Comparison of ENCODE assay signal across 9 mouse cellular contexts in the genomic region with DNA sequence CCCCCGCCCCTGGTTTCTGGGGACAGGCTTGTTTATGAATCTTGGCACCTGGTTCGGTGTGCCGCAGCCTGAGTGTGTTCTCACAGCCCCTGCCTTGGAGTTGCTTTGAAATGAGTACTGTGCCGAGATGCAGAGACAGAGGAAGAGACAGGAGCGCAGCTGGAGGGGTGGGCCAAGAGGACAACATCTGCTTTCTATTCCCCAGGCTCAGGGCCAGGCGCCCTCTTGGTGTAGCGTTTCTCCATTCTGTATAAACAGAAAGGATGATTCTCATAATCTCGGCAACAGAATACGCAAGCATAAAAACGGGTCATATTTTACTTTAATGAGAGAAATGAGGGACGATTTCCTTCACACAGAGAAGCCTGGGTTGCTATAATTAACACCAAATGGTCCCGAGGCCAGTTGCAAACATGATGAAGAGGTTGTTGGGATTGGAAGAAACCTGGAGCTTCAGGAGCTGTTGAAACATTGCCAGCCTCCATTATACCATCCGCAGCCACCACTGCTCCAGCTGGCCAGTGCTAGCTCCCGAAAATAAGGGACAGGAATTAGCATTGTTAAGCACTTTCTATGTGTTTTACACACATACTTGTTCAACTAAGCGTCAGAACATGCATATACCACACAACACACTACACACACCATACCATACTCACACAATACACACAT.
DNase-seq lines count a peak whose midpoint lies in the region; ATAC-seq and TF ChIP-seq lines count a peak whose summit lies in the region.
"Had no signal": no experiment of that assay in that cellular context is flagged by ENCODE, and none has a peak within 500 bp of the region (broad histone marks: within the 10 kb centered on the region; RNA-seq: fewer than 3 reads in every experiment).

No protein-coding gene starts in this region.

- H3K9ac ChIP-seq in kidney, postnatal 0 days (ENCODE audit: low read depth, low read length), result no peak overlapping the region
- H3K9ac ChIP-seq in limb, embryonic 15.5 days, result no peak overlapping the region

- DNase-seq in kidney, postnatal 0 days (ENCODE audit: low spot score), result peak; percentile 42
- DNase-seq in kidney, adult 18-20 months, result no peak
- DNase-seq in brain, embryonic 14.5 days (ENCODE audit: low read depth), result peak; percentile 43
- peak; percentile 51 for DNase-seq in gastrocnemius, adult 18-20 months (ENCODE audit: low spot score)
- no peak for DNase-seq in ovary, adult 18-20 months (ENCODE audit: low spot score)
- DNase-seq in spleen, postnatal 10 days (ENCODE audit: low spot score in 2 of 2), result no peak
- DNase-seq in cerebellum, postnatal 36 days, result no peak

- no peak overlapping the region for H3K4me2 ChIP-seq in kidney, postnatal 0 days (ENCODE audit: low read length)
- H3K4me2 ChIP-seq in limb, embryonic 15.5 days, result no peak overlapping the region

- no peak overlapping the region for H3K27ac ChIP-seq in kidney, postnatal 0 days
- H3K27ac ChIP-seq in limb, embryonic 15.5 days, result peak overlapping the region; percentile 29; the same call in 1 of the 2 replicates
- H3K27ac ChIP-seq: heart, adult 2 months had no signal

- ATAC-seq in kidney, postnatal 0 days (replicated peaks; ENCODE audit: low FRiP score, low read depth), result no peak
- ATAC-seq in limb, embryonic 15.5 days (ENCODE audit: insufficient number of reproducible peaks, low FRiP score, low TSS enrichment, low read depth), result no peak

- no peaks in the 10 kb centered on the region for H3K27me3 ChIP-seq in kidney, postnatal 0 days (ENCODE audit: insufficient read depth, low read length)
- H3K27me3 ChIP-seq in limb, embryonic 15.5 days, result no peaks in the 10 kb centered on the region

- H3K4me1 ChIP-seq in kidney, postnatal 0 days (replicated peaks; ENCODE audit: insufficient read depth, low read length), result no peaks in the 10 kb centered on the region
- peaks cover 26% of the 10 kb centered on the region for H3K4me1 ChIP-seq in limb, embryonic 15.5 days

- TF ChIP-seq CTCF in kidney, postnatal 0 days (IDR thresholded peaks at IDR 0.05; ENCODE audit: low read depth), result no peak
- TF ChIP-seq CTCF in brain, embryonic 14.5 days (IDR thresholded peaks at IDR 0.05; ENCODE audit: borderline replicate concordance, extremely low read depth, insufficient read depth, insufficient read length), result no peak

- H3K36me3 ChIP-seq in kidney, postnatal 0 days (ENCODE audit: insufficient read depth, low read length), result no peaks in the 10 kb centered on the region
- no peaks in the 10 kb centered on the region for H3K36me3 ChIP-seq in limb, embryonic 15.5 days

- 46% methylated on average over 15 of the region's 15 CpGs for WGBS in kidney, postnatal 0 days
- WGBS in limb, embryonic 15.5 days, result 32% methylated on average over 15 of the region's 15 CpGs

- H3K9me3 ChIP-seq in kidney, postnatal 0 days (replicated peaks; ENCODE audit: low read length), result no peaks in the 10 kb centered on the region
- no peaks in the 10 kb centered on the region for H3K9me3 ChIP-seq in limb, embryonic 15.5 days

- no peak overlapping the region for H3K4me3 ChIP-seq in kidney, postnatal 0 days (replicated peaks; ENCODE audit: low read depth, low read length)
- no peak overlapping the region for H3K4me3 ChIP-seq in limb, embryonic 15.5 days
- H3K4me3 ChIP-seq: heart, adult 2 months had no signal

- TF ChIP-seq POLR2A in brain, embryonic 14.5 days (IDR thresholded peaks at IDR 0.05; ENCODE audit: borderline replicate concordance, extremely low read depth, insufficient read depth, insufficient read length, poor library complexity, severe bottlenecking), result no peak

Comparison
In these comparisons a context has a peak if more than half of its experiments do, and no peak if none do; other contexts are left out.
1. DNase-seq: peak in kidney, postnatal 0 days (single experiment), brain, embryonic 14.5 days (single experiment) and gastrocnemius, adult 18-20 months (single experiment); none in kidney, adult 18-20 months (single experiment), ovary, adult 18-20 months (single experiment), spleen, postnatal 10 days (0 of 2) and cerebellum, postnatal 36 days (0 of 2).